Mouse (Mus musculus) ovary, postnatal 36 days (tissue): ENCODE results near the gene Dnajc12.
"Not testable (repeated sequence)": the region's sequence is repeated elsewhere in the genome, so short reads cannot be mapped to it uniquely, and the experiment has no call there.

Experiments used
- DNase-seq: peaks from one replicate; pipeline ENCODE4 v3.0.0; 2022; ENCODE audit warnings: low spot score, mixed read lengths

Gene Dnajc12

DNA sequence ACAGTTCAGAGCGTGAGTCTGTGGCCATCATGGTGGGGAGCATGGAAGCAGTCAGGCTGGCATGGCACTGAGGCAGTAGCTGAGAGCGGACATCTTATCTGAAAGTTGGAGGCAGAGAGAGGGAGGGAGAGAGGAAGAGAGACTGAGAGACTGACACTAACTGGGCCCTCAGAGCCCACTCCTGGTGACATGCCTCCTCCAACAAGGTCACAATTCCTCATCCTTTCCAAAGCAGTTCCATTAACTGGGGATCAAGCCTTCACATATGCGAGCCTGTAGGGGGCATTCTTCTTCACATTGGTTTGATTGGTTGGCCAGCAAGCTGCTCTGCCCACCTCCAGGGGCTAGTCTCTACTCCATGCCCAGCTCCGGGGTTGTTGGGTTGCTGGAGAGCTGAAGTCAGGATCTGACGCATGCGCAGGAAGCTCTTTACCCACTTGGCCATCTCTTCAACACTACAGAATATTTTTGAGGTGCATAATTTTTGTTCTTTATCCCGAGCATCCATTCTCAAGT is 49.0 kb downstream of the Dnajc12 start:
- DNase-seq, result no peak

DNA sequence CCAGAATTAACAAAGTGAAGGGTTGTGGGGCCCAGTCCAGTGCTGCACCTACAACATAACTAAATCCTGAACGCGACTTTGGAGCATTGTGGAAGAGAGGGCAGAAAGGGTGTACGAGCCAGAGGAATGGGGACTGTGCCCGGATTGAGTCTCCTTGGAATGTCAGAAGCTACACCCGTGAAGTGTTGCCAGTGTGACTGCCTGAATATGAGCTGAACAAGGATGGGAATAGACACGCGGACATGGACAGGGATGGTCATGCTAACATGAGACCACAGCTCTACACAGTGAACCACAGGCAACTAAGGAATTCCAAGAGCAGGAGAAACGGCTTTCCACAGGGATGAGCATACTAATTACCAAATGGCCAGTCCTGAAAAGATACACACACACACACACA is 49.9 kb downstream of the Dnajc12 start:
- DNase-seq, result no peak

DNA sequence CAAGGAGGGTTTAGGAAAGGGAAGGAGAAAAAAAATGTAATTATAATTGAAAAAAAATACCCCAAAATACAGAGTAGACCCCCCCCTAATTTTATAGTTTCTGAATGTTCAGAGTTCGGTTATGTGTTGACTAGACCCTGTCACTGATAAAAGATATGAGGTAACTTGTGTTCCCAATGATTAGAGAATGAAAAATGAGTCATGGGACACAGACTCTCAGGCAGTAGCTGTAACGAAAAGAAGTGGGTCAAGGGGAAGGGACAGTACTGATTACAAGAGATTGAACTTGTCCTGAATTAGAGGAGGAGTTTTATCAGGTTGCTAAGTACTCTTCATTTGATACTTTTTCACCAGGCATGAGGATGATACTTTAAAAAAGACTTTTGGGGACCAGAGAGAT is 50.6 kb downstream of the Dnajc12 start:
- no peak for DNase-seq

DNA sequence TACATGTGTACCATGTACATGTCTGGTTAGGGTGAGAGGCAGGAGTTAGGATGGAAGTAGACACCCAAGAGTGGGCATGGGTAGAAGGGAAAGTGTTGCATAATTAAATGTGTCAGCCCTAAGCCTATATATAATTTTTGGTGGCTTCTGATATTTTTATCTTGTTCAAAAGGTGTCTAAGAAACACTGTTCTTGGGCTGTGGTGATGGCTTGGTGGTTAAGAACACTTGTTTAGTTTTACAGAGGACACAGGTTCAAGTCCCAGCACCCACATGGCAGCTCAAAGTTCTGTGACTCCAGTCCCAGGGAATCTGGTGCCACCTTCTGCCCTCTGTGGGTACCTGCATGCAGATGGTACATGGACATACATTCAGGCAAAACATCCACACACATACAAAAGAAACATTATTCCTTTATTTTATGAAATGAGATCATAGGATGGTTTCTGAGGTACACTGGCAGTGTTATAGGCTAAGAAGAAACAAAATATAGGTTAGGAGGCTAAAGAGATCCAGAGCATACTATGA is 56.6 kb downstream of the Dnajc12 start:
- DNase-seq, result no peak

DNA sequence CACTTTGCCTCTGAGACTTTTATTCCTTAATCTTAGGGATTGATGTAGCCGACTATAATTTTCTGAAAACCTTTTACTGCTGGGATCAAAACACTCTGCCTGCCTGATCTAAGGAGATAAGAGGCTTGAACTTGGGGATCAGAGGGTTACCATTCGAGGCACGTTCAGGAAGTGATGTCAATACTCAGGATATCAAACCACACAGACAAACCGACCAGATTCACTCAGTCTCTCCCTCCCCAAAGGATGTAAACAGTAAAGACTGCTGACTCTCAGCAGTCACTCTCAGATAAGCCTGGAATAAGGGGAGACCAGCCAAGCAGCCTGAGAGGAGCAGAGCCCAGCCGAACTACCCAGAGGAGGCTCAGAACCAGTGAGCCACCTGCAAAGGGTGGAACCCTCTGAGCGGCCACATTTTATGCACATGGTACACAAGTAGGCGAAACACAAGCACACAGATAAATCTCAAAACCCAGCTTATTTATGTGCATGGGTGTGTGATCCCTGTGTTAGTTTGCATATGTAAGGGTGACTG is 57.5 kb downstream of the Dnajc12 start:
- no peak for DNase-seq

DNA sequence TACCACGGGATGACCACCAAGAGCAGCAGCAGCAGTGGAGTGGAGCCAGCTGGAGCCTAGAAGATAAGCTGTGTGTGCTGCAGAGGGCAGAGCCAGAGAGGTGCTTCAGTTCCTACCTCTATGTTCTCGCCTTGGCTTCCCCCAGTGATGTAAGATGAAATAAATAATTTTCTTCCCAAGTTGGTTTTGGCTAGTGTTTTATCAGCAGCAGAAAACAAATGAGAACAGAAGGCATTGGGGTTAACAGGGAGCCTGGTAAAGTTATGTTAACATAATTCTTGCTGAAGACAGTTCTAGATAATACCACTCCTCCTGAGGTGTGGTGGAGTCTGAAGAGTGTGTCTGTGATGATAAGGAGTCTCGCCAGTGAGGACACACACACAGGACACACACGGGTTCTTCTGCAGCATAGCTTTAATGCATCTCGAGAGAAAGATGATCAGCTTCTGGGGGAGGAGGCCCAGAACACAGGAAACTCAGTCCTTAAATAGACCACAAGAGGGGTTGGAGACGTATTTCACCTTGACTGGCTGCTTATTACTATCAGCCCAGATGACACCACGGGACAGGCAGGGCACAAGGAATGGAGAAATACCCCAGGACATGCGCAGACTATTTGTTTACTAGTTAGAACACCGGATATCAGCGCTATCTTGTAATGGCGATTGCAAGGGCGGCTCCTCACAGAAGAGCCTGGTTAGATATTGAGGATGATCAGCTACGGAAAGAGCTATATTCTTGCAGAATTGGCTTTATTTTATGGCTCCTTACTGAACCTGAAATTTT is 62.6 kb downstream of the Dnajc12 start:
- not testable (repeated sequence) for DNase-seq

DNA sequence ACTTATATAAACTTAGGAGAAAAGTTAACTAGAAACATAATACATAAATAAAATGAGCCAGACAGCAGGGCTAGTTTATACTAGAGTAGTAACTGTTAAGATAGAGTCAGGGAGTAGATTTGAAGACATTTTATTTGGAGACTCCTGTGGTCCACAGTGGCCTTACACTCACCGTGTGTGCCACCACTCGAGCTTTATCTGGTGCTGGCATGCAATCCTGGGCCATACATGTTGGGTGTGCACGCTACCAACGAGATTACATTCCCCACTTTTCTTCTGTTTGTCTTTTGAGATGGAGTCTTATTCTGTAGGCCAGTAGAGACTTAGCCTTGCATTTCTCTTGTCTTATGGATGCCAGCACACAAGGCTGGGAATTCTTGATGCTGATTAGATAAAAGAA is 71.7 kb downstream of the Dnajc12 start:
- DNase-seq, result no peak

DNA sequence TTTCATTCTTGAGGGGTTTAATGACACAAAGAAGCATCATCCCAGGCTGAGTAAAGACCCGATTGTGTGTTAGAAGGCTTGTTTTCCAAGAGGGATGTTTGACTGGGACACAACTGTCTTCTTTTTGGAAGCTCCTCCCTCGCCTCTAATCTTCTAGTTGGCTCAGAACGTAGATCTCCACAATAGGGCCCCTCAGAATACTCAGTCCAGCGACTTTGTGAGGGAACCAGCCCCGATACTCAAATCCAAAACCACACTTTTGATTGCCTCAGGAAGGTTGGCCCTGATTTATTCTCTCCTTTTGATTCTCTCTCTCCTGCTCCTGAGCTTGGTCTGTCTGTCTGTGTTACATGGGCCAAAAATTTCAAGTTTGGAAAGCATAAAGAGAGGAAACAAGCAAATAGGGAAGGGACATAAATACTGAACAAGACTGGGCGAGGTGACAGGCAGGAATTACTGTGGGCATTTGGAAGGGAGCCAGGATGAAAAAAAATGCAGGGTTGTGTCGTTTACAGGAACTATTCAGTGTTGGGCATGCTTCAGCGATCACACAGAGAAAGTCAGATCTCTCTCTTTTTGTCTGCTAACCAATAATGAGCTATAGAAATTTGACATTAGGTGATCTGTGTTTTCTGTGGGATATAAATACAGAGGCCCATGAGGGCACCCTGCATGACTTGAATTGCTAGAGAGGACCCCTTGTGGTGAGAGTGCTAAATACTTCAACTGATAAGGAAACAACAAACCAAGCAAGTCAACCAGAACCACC is 73.1 kb downstream of the Dnajc12 start:
- no peak for DNase-seq

DNA sequence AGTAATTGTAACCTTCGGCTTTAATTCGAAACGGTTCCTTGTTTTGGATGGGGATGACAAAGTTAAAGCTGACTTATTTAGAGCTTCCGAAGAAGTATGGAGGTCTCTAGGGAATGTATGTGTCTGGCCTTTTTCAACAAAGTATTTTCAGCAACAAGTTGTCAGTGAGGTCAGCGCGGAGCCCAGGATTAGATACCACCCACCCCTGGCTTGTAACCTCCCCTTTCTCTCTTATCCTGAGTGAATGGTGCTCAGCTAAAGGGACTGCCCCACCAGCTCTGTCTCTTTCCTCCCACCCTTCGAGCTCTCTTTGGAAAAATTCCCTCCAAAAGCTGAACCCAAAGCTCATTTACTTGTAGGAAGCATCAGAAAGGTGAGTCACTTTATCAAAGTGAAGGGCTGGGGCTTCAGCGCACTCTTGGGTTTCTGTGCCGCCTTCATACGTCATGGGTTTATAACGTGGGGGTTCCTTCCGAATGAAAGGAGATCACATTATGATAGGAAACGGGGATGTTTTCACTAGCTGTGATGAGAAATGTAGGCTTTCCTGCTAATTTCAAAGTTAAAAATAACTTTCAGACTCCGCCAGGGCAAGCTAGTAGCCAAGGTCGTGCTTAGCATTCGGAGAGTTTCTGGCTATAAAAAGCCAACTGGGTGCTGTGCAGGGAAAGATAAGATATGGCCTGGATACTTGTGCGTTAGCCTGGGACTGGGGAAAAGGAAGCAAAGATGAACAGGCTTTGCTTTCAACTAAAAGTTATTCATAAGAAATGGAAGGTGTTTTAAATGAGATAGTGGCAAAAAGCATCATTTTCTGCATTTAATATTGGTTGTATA is 75.3 kb downstream of the Dnajc12 start:
- DNase-seq, result no peak
